Mouse (Mus musculus) erythroblast, embryonic 14.5 days (primary cell): ENCODE data around the gene Lama4.

ENCODE experiments used
- GATA1 ChIP-seq: IDR thresholded peaks from 2 replicates; pipeline ENCODE4 v1.6.1; 2012; ENCODE audit warnings: low read length, inconsistent platforms, mixed read lengths
- TAL1 ChIP-seq: IDR thresholded peaks from 3 replicates; pipeline ENCODE4 v1.6.1; 2012; ENCODE audit warnings: low read length, inconsistent platforms, mixed read lengths

GRCm38 (mm10) chr10:38944701-38945100, 20.6 kb upstream of the Lama4 start:
- no peak for TF ChIP-seq GATA1
- TF ChIP-seq TAL1 = no peak
